Mouse (Mus musculus): Measurements from ENCODE around the gene Nat9.

DNA sequence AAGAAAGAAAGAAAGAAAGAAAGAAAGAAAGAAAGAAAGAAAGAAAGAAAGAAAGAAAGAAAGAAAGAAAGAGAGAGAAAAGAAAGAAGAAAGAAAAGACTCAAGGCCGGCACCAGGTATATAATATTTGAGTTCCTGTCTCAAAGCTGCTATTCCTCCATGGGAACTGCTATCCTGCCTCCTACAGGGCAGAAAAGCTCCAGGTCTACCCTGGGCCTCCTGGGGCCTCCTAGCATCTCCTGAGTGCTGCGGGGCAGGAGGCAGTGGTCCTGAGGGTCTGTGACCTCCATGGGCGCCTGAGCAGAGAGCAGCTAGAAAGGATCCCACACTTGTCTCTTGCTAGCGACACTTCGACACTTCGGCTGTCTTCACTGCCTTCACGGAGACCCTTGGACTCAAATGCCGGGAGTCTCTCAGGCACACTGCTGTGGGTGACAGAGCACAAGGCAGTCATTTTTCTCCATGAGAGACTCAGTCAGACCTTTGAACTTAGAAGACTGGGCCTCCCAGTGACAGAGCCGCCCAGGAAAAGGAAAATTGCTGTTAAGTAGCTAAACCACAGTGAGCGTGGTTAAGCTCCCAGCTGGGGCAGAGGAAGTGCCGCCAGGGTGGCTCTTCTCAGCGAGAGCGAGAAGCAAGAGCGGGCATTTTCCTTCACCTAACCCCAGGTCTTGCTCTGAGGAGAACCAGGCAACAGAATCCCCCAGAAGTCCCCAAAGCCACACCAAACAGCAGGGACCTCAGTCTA is 43.7 kb upstream of the Nat9 start:
- TF ChIP-seq CTCF (IDR thresholded peaks at IDR 0.05; ENCODE audit: extremely low read depth, insufficient read length, insufficient replicate concordance, low read depth, low read length) (no peak), POLR2A (IDR thresholded peaks at IDR 0.05; ENCODE audit: low read depth, low read length) (no peak)
